Mouse (Mus musculus): Measurements from ENCODE around the gene Zfp113. TPM values are rescaled to one million over a fixed set of nuclear protein-coding genes. Genes with fewer than 3 reads are reported as not detected.
"Not testable (repeated sequence)": the region's sequence is repeated elsewhere in the genome, so short reads cannot be mapped to it uniquely, and the experiment has no call there.

Zfp113 gene
- polyA plus RNA-seq, 1 experiment, result 13.2 TPM

GRCm38 (mm10) chr5:138138585-138138984 lies 17.0 kb downstream of the Zfp113 start:
- no peak for TF ChIP-seq CTCF (IDR thresholded peaks at IDR 0.05; ENCODE audit: borderline replicate concordance, insufficient read depth, low read length)
- no peak overlapping the region for H3K4me3 ChIP-seq (ENCODE audit: insufficient read depth, low read length)
- H3K27ac ChIP-seq (ENCODE audit: insufficient read depth, low read length), result no peak overlapping the region
- no peaks in the 10 kb centered on the region for H3K4me1 ChIP-seq (ENCODE audit: control insufficient read depth, insufficient read depth, low read length)

DNA sequence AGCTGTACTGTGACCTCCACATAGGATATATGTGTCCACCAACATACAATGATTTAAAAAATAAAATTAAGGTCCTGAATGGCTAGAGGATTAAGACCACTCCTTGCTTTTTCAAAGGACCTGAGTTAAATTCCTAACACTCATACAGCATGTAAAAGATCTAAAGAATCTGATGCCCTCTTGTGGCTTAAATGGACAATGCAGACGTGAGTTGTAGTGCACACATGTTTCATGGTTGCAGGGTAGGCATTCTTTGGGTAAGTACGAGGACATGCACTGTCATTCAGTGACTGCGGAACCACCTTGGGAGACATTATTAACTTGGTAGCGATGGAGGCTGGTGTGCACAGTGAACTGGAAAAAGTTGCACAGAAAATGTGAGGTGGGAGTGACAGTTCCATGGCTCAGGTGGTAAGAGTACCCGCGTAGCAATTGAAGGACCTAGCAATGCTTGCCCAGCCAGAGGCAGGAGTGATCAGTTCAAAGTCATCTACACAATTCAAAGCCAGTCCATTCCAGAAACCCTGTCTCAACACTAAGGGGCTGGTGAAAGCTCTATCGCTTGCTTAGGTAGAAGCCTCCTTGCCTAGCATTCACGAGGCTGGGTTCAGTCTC lies 17.5 kb downstream of the Zfp113 start:
- H3K4me1 ChIP-seq (ENCODE audit: control insufficient read depth, insufficient read depth, low read length), result no peaks in the 10 kb centered on the region

GRCm38 (mm10) chr5:138137257-138137656 lies 18.3 kb downstream of the Zfp113 start:
- H3K4me3 ChIP-seq (ENCODE audit: insufficient read depth, low read length), result no peak overlapping the region
- no peaks in the 10 kb centered on the region for H3K4me1 ChIP-seq (ENCODE audit: control insufficient read depth, insufficient read depth, low read length)
- no peak overlapping the region for H3K27ac ChIP-seq (ENCODE audit: insufficient read depth, low read length)
- TF ChIP-seq CTCF (IDR thresholded peaks at IDR 0.05; ENCODE audit: borderline replicate concordance, insufficient read depth, low read length), result no peak
- TF ChIP-seq POLR2A (IDR thresholded peaks at IDR 0.05; ENCODE audit: low read depth, low read length), result no peak

More for the DNA sequence above, 17.5 kb downstream of the Zfp113 start:
- no peak overlapping the region for H3K27ac ChIP-seq (ENCODE audit: insufficient read depth, low read length)
- TF ChIP-seq POLR2A (IDR thresholded peaks at IDR 0.05; ENCODE audit: low read depth, low read length) (no peak), CTCF (IDR thresholded peaks at IDR 0.05; ENCODE audit: borderline replicate concordance, insufficient read depth, low read length) (peak; percentile 19; the same call in 1 of the 2 replicates)
- H3K4me3 ChIP-seq (ENCODE audit: insufficient read depth, low read length), result no peak overlapping the region

DNA sequence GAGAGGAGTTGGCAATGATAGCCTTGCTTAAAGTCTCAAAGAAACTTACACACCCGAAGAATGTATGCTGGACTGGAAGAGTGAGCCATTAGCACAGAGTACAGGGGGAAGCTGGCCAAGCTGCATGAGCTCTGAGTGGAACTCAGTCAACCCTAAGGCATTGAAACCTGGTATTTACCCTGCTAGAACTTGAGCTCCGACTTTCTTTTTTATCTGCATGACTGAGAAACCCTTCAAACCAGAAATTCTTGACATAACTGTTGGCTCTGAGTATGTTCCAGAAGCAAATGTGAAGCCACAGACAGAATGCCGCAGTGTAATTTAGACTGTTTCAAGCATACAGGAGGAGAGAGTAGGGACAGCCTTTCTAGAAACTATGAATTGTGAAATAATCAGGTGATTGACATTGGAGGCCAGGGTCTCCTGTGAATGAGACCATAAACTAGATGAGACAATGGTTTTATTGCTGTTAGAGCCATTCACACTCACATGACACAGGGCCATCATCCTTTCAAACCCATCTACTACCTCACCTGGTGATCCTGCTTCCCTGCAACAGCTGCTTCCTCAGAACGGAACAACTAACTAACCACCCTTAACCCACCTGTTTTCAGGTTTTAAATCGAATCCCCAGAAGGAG lies 23.0 kb downstream of the Zfp113 start:
- TF ChIP-seq CTCF (IDR thresholded peaks at IDR 0.05; ENCODE audit: borderline replicate concordance, insufficient read depth, low read length), result no peak
- no peak for TF ChIP-seq POLR2A (IDR thresholded peaks at IDR 0.05; ENCODE audit: low read depth, low read length)
- Histone ChIP-seq H3K4me3 (ENCODE audit: insufficient read depth, low read length) (no peak overlapping the region), H3K4me1 (ENCODE audit: control insufficient read depth, insufficient read depth, low read length) (no peaks in the 10 kb centered on the region), H3K27ac (ENCODE audit: insufficient read depth, low read length) (no peak overlapping the region)

DNA sequence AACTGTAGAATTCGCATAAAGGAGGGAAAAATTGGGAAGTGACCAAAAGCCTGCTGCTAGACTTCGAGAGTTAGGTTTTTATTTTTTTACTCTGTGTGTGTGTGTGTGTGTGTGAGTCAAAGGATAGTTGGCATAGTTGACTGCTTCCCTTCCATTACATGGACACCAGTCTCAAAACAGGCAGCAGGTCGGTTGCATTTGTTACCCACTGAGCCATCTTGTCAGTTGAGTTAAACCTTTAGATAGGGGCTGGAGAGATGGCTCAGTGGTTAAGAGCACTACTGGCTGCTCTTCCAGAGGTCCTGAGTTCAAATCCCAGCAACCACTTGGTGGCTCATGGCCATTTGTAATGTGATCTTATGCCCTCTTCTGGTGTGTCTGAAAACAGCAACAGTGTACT lies 37.5 kb downstream of the Zfp113 start:
- no peaks in the 10 kb centered on the region for H3K4me1 ChIP-seq (ENCODE audit: control insufficient read depth, insufficient read depth, low read length)
- peak overlapping the region; percentile 85 for H3K27ac ChIP-seq (ENCODE audit: insufficient read depth, low read length)
- TF ChIP-seq CTCF (IDR thresholded peaks at IDR 0.05; ENCODE audit: borderline replicate concordance, insufficient read depth, low read length) (no peak), POLR2A (IDR thresholded peaks at IDR 0.05; ENCODE audit: low read depth, low read length) (no peak)
- peak overlapping the region; percentile 85 for H3K4me3 ChIP-seq (ENCODE audit: insufficient read depth, low read length)

GRCm38 (mm10) chr5:138117199-138118015 lies 38.1 kb downstream of the Zfp113 start:
- Histone ChIP-seq H3K27ac (ENCODE audit: insufficient read depth, low read length) (peak overlapping the region; percentile 85), H3K4me1 (ENCODE audit: control insufficient read depth, insufficient read depth, low read length) (no peaks in the 10 kb centered on the region), H3K4me3 (ENCODE audit: insufficient read depth, low read length) (peak overlapping the region; percentile 85)
- no peak for TF ChIP-seq CTCF (IDR thresholded peaks at IDR 0.05; ENCODE audit: borderline replicate concordance, insufficient read depth, low read length)
- no peak for TF ChIP-seq POLR2A (IDR thresholded peaks at IDR 0.05; ENCODE audit: low read depth, low read length)

DNA sequence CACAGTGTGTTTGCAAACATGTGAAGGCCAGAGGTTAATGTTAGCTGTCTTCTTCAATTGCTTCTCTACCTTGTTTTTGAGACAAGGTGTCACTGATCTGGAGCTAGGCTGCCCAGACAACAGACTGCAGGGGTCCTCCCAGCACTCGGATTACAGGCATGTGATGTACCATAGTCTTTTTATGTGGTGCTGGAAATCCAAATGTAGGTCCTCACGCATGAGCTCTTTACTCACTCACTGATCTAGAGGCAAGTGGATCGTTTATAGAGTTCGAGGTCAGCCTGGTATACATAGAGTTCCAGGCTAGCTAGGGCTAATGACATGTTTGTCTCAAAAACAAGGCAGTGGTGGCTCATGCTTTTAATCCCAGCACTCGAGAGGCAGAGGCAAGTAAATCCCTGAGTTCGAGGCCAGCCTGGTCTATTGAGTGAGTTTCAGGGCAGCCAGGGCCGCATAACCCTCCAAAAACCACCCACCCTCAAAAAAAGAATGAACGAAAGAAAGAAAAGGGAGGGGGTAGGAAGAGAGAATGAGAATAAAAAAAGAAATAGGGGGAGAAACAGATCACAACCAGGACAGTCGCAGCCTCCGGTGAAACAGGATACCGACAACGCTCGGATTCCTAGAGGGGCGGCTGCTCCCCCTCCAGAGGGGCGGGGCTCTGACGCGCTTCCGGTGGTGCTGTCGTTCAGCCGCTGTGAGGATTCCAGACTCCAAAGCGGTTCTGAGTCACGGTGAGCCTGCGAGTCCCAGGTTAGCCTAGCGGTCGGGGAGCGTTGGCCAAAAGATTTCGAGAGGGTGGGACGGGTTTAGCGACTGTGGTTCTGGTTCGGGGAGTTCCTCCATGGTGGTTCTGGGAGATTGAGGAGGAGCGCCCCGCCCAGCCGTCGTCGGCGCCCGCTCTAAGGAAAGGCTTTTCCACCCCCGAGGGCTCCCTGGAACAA lies 39.0 kb downstream of the Zfp113 start, which contains the start of gene Zscan21:
Gene Zscan21 (plus strand): TSS at position 649 of the 944 bp plus-strand sequence.
- TF ChIP-seq POLR2A (IDR thresholded peaks at IDR 0.05; ENCODE audit: low read depth, low read length), result peak; percentile 92
- TF ChIP-seq CTCF (IDR thresholded peaks at IDR 0.05; ENCODE audit: borderline replicate concordance, insufficient read depth, low read length), result no peak

DNA sequence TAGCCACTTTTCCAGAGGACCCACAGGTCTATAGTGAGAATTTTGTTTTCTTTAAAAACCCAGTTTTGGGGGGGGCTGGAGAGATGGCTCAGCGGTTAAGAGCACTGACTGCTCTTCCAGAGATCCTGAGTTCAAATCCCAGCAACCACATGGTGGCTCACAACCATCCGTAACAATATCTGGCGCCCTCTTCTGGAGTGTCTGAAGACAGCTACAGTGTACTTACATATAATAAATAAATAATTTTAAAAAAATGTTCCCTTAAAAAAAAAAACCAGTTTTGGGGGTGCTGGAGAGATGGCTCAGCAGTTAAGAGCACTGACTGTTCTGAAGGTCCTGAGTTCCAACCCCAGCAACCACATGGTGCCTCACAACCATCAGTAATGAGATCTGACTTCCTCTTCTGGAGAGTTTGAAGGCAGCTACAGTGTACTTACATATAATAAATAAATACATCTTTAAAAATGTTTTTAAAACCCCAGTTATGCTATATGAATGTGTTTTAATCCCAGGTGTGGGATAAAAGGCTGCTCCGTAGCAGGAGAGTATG lies 45.6 kb downstream of the Zfp113 start:
- not testable (repeated sequence) for H3K27ac ChIP-seq (ENCODE audit: insufficient read depth, low read length); H3K4me1 ChIP-seq (ENCODE audit: control insufficient read depth, insufficient read depth, low read length); H3K4me3 ChIP-seq (ENCODE audit: insufficient read depth, low read length)

More for the DNA sequence above, 39.0 kb downstream of the Zfp113 start, which contains the start of gene Zscan21:
- Histone ChIP-seq H3K4me1 (ENCODE audit: control insufficient read depth, insufficient read depth, low read length) (no peaks in the 10 kb centered on the region), H3K27ac (ENCODE audit: insufficient read depth, low read length) (peak within 1 kb of the TSS; percentile 85), H3K4me3 (ENCODE audit: insufficient read depth, low read length) (peak within 1 kb of the TSS; percentile 85)

GRCm38 (mm10) chr5:138107130-138107529 lies 48.4 kb downstream of the Zfp113 start:
- Histone ChIP-seq H3K27ac (ENCODE audit: insufficient read depth, low read length) (no peak overlapping the region), H3K4me1 (ENCODE audit: control insufficient read depth, insufficient read depth, low read length) (no peaks in the 10 kb centered on the region), H3K4me3 (ENCODE audit: insufficient read depth, low read length) (no peak overlapping the region)
- TF ChIP-seq CTCF (IDR thresholded peaks at IDR 0.05; ENCODE audit: borderline replicate concordance, insufficient read depth, low read length), result no peak
- no peak for TF ChIP-seq POLR2A (IDR thresholded peaks at IDR 0.05; ENCODE audit: low read depth, low read length)
